Mouse (Mus musculus): ENCODE measurements at regions not wholly inside any gene's neighbourhood (a gene's known extent, or its start where the extent isn't known, plus 50 kb on each side); places are given as distances from the start of the nearest gene placed in this dataset.

DNA sequence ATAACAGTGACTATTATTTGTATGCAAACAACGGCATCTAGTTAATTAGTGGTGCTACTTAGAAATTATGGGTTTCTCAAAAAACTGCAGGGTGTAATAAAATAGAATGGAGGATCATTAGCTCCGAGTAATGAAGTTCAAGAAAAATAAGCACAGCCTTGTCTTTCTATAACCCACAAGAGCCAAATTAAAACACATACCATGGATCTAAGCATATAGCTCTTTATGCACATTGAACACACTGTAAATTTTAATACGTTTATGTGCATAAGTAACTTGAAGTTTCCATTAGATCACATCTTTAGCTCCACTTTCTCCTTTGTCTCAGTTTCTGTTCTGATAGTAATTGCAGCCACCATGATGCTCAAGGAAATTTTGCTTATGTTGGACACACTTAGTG is 919.5 kb downstream of the Cdh8 start:
- no peak overlapping the region for H3K9ac ChIP-seq (replicated peaks; ENCODE audit: low read length)
- TF ChIP-seq CTCF (IDR thresholded peaks at IDR 0.05; ENCODE audit: low read depth) = no peak
- WGBS = 75% methylated on average over 3 of the region's 3 CpGs
- no peak overlapping the region for H3K27ac ChIP-seq
- no peak for DNase-seq (ENCODE audit: low spot score)
- H3K4me3 ChIP-seq (ENCODE audit: low read length) = no peak overlapping the region
- no peak for ATAC-seq
- no peak overlapping the region for H3K4me2 ChIP-seq (ENCODE audit: low read depth, low read length)
- no peaks in the 10 kb centered on the region for H3K4me1 ChIP-seq (ENCODE audit: insufficient read depth, low read length)
- H3K27me3 ChIP-seq (ENCODE audit: insufficient read depth, low read length) = no peaks in the 10 kb centered on the region
- no peaks in the 10 kb centered on the region for H3K36me3 ChIP-seq (ENCODE audit: insufficient read depth, low read length)
- no peaks in the 10 kb centered on the region for H3K9me3 ChIP-seq (ENCODE audit: low read length)

DNA sequence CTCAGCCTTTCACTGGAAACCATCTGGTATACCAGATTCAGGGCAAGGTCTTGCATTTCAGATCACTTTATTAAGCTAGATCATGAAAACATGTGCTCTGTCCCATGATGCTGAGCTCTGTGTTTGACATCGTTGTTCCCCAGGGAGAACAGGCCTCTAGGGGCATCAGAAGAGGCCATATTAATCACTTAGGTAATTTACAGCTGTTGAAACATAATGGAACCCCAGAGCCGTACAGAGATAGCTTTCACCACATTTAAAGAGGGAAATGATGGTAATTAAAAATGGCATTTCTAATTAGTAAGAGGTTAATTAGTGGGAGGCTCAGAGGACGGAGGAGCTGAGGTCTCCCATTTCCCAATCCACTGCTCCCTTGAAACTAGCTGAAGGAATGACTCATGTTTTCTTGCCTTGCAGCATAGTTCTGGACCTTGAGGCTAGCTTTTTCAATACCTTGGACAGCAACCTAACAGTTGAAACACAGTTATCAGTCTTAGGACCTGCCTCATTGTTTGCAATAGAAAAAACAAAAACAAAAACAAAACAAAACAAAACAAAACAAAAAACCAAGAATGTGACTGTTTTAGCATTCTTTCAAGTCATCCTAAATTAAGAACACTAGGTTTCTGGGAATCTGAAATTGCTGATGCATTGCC is 952.8 kb downstream of the Cdh8 start:
- TF ChIP-seq CTCF (IDR thresholded peaks at IDR 0.05; ENCODE audit: low read depth) = no peak
- Histone ChIP-seq H3K9me3 (ENCODE audit: low read length) (no peaks in the 10 kb centered on the region), H3K27ac (no peak overlapping the region), H3K9ac (replicated peaks; ENCODE audit: low read length) (no peak overlapping the region), H3K4me3 (ENCODE audit: low read length) (no peak overlapping the region), H3K4me1 (ENCODE audit: insufficient read depth, low read length) (no peaks in the 10 kb centered on the region), H3K27me3 (ENCODE audit: insufficient read depth, low read length) (no peaks in the 10 kb centered on the region), H3K36me3 (ENCODE audit: insufficient read depth, low read length) (no peaks in the 10 kb centered on the region), H3K4me2 (ENCODE audit: low read depth, low read length) (no peak overlapping the region)
- ATAC-seq (no peak), DNase-seq (ENCODE audit: low spot score) (peak; percentile 16)
- WGBS = 51% methylated on average over 3 of the region's 3 CpGs

- TF ChIP-seq CTCF (IDR thresholded peaks at IDR 0.05; ENCODE audit: low read depth) = no peak
- Histone ChIP-seq H3K4me2 (ENCODE audit: low read depth, low read length) (no peak overlapping the region), H3K27me3 (ENCODE audit: insufficient read depth, low read length) (no peaks in the 10 kb centered on the region), H3K9ac (replicated peaks; ENCODE audit: low read length) (no peak overlapping the region), H3K27ac (no peak overlapping the region), H3K4me1 (ENCODE audit: insufficient read depth, low read length) (no peaks in the 10 kb centered on the region), H3K36me3 (ENCODE audit: insufficient read depth, low read length) (no peaks in the 10 kb centered on the region), H3K4me3 (ENCODE audit: low read length) (no peak overlapping the region), H3K9me3 (ENCODE audit: low read length) (no peaks in the 10 kb centered on the region)
- no peak for ATAC-seq
- no peak for DNase-seq (ENCODE audit: low spot score)
- 88% methylated on average over 1 of the region's 1 CpGs for WGBS
Observed at GRCm38 (mm10) chr8:98455539-98455938, 960.7 kb downstream of the Cdh8 start.

All from hindbrain, postnatal 0 days (tissue).